Mouse (Mus musculus): Measurements from ENCODE around the gene Tmsb15a. TPM values are rescaled to one million over a fixed set of nuclear protein-coding genes. Genes with fewer than 3 reads are reported as not detected.

Gene Tmsb15a
- polyA plus RNA-seq, 1 experiment from 2014 or later = not detected

DNA sequence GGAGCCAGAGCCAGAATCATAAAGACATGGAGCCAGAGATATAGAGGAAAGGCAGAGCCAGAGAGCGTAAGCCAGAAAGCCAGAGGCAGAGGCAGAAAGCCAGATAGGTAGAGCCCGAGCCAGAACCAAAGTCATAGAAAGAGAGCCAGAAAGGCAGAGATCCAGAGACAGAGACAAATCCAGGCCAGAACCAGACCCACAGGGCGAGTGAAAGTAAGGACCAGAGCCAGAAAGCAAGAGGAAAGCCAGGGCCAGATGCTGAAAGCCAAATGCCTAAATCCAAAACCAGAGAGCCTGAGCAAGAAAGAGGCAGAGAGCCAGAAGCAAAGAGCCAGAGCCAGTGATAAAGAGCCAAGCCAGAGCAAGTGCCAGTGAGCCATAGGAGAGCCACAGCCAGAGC, 37.3 kb downstream of the Tmsb15a start:
- H3K9me3 ChIP-seq (ENCODE audit: low read length) = no peaks in the 10 kb centered on the region
- 53% methylated on average over 3 of the region's 3 CpGs for WGBS
- H3K27me3 ChIP-seq (replicated peaks; ENCODE audit: insufficient read depth, low read length) = no peaks in the 10 kb centered on the region
- H3K27ac ChIP-seq (ENCODE audit: low read length) = no peak overlapping the region
- no peak overlapping the region for H3K4me2 ChIP-seq (replicated peaks; ENCODE audit: low read depth, low read length)
- H3K9ac ChIP-seq (replicated peaks; ENCODE audit: low read depth) = no peak overlapping the region
- DNase-seq (ENCODE audit: low spot score) (no peak), ATAC-seq (no peak)
- no peak overlapping the region for H3K4me3 ChIP-seq (ENCODE audit: low read depth, low read length)
- TF ChIP-seq CTCF (IDR thresholded peaks at IDR 0.05) = no peak
- no peak for TF ChIP-seq EP300 (IDR thresholded peaks at IDR 0.05)
- H3K4me1 ChIP-seq (ENCODE audit: insufficient read depth, low read depth, low read length) = no peaks in the 10 kb centered on the region
- H3K36me3 ChIP-seq (ENCODE audit: insufficient read depth, low read length) = no peaks in the 10 kb centered on the region

DNA sequence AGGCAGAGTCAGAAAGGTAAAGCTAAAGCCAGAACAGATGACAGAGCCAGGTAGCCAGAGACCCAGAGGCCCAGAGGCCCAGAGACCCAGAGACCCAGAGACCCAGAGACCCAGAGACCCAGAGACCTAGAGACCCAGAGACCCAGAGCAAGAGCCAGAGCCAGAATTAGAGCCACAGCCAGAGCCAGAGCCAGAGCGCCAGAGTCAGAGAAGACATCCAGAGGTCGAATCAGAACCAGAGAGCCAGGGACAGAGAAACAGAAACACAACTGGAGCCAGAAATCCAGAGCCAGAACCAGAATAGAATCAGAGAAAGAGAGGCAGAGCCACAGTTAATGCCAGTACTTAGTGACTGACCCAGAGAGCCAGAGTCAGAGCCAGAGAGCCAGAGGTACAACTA, 43.2 kb downstream of the Tmsb15a start:
- no peaks in the 10 kb centered on the region for H3K36me3 ChIP-seq (ENCODE audit: insufficient read depth, low read length)
- no peak overlapping the region for H3K4me3 ChIP-seq (ENCODE audit: low read depth, low read length)
- H3K27ac ChIP-seq (ENCODE audit: low read length) = no peak overlapping the region
- H3K9me3 ChIP-seq (ENCODE audit: low read length) = no peaks in the 10 kb centered on the region
- H3K4me2 ChIP-seq (replicated peaks; ENCODE audit: low read depth, low read length) = no peak overlapping the region
- no peaks in the 10 kb centered on the region for H3K27me3 ChIP-seq (replicated peaks; ENCODE audit: insufficient read depth, low read length)
- ATAC-seq = no peak
- TF ChIP-seq CTCF (IDR thresholded peaks at IDR 0.05) = no peak
- no peak for TF ChIP-seq EP300 (IDR thresholded peaks at IDR 0.05)
- H3K9ac ChIP-seq (replicated peaks; ENCODE audit: low read depth) = no peak overlapping the region
- 63% methylated on average over 2 of the region's 2 CpGs for WGBS
- no peak for DNase-seq (ENCODE audit: low spot score)
- no peaks in the 10 kb centered on the region for H3K4me1 ChIP-seq (ENCODE audit: insufficient read depth, low read depth, low read length)

Small RNA genes lying within 50 kb of the gene (microRNA-seq; reads per million reads assigned to microRNA genes)
- not detected for gene Mir7646

Other genes with a start within 250 kb of the Tmsb15a start
- 0.05 TPM in 1 of 2 replicates, not detected in the other for gene AV320801, start 230.7 kb downstream of the Tmsb15a start, polyA plus RNA-seq (2015; fragmentation: Nextera tagmentation; extraction: Ambion mirVana)
- gene Nxf7, start 126.5 kb downstream of the Tmsb15a start, polyA plus RNA-seq (2015; fragmentation: Nextera tagmentation; extraction: Ambion mirVana) = 0.07 TPM in 1 of 2 replicates, not detected in the other
- gene Prame, start 97.6 kb downstream of the Tmsb15a start, polyA plus RNA-seq (2015; fragmentation: Nextera tagmentation; extraction: Ambion mirVana) = not detected in 2 replicates
- gene Tcp11x2, start 31.5 kb downstream of the Tmsb15a start, polyA plus RNA-seq (2015; fragmentation: Nextera tagmentation; extraction: Ambion mirVana) = not detected in 2 replicates
- 6.7 and 8.4 TPM in 2 replicates for gene Armcx5, start 17.5 kb upstream of the Tmsb15a start, polyA plus RNA-seq (2015; fragmentation: Nextera tagmentation; extraction: Ambion mirVana)
- 11.5 and 14.7 TPM in 2 replicates for gene Gprasp1, start 17.5 kb upstream of the Tmsb15a start, polyA plus RNA-seq (2015; fragmentation: Nextera tagmentation; extraction: Ambion mirVana)
- 17.0 and 20.7 TPM in 2 replicates for gene Bhlhb9, start 72.3 kb upstream of the Tmsb15a start, polyA plus RNA-seq (2015; fragmentation: Nextera tagmentation; extraction: Ambion mirVana)
- gene Gprasp2, start 113.8 kb upstream of the Tmsb15a start, polyA plus RNA-seq (2015; fragmentation: Nextera tagmentation; extraction: Ambion mirVana) = 2.1 and 3.3 TPM in 2 replicates

Measured in lung, postnatal 0 days (tissue).